Mouse (Mus musculus): Measurements from ENCODE around the gene Slc26a10. TPM values are rescaled to one million over a fixed set of nuclear protein-coding genes. Genes with fewer than 3 reads are reported as not detected.

The Slc26a10 gene
- not detected for polyA plus RNA-seq (2014; fragmentation: Illumina TruSeq; extraction: RNeasy Lipid Tissue Mini Kit (QIAGEN cat#74804))

DNA sequence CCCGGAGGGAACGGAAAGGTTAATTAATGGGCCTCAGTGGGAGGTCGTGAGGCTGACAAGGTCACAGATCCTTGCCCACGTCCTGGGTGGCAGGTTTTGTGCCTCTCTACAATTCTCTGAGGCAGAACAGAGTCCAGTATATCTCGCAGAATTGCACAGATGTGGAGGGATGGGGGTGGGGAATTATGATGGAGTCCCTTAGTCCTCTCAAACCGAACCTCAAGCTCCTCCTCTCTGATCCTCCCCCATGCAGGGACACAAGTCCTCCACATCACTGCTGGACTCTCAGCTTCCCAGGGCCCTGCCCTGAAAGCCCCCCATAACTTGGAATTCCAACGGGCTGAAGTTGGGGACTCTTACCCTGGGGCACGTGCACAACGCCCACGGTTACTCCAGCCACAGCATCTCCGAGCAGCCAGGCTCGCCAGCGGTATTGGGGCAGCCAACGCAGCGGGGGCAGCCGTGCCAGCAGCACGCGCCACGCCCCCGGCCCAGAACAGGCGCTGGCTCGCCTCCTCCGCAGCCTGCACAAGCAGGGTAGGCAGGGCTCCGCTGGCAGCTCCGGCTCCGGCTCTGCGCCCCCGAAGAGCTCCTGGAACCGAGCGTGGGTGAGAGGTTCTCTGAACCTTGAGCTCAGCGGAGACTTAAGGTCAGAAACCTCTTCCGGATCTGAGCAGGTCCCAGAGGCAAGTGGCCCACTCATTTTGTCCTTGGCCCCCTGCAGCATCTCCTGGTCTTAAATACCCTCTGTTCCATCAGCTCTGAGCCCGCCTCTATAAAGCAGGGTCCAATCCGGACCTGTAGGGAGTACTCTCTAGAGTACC lies at the start of gene Slc26a10:
Slc26a10 (minus strand) TSS at position 775 of the 824 bp plus-strand sequence.

DNA sequence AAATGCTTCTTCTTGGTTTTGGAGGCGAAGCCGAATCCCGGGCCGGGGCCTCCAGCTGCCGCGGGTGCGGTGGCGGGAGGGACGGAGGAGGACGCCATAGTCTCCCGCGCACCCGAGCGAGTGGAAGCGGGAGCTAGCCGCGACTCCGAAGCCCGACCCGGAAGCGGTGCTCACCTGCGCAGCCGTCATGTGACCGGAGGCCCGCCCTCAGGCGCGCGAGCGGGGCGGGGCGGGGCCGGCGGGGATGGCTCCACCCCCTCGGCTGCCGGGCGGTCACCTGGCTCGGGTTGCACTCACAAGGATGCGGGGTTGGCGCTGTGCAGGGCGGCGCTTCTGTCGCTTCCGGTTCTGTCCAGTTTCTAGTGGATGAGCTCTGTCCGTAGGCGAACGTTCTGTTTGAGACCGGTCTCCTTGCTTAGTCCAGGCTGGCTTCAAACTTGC lies 31.0 kb upstream of the Slc26a10 start, which contains the start of gene Pip4k2c:
Pip4k2c (minus strand) TSS at position 172 of the 441 bp plus-strand sequence.

DNA sequence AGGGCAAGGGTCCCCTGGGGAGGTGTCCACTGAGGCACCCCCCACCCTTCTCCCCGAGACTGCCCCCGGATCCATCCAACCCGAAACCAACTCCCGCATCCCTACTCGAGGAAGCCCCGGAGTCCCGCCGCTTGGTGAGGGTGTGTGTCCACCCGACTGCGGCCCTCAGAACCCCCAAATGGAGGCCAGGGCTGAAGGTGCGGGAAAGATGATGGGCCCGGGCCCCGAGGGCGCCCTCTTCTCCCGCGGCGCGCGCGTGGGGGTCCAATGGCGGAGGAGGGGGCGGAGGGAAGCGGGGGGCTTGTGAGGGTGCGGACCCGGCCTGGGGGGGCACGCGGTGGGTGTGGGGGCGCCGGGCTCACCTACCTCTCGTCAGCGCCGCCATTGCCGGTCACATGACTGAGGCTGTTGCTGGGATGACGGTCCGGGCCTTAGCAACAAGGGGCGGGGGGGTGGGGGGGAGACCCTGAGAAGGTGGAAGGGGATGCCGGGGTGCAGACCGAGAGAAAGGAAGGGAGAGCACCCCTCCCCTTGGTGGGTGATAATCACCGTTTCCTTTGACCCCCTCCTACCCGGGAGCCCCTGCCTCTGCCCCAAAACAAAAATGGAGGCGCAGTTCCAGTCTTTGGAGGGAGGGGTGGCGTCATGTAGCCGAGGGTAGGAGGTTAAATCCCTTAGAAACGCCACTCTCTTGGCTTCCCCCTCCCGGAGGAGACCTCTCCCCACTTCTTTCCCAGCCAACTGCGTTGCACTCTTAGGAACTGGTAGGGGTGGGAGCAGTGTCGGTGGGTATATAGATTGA lies 15.1 kb upstream of the Slc26a10 start, which contains the start of gene Dtx3:
Dtx3 (minus strand) TSS at position 401 of the 802 bp plus-strand sequence.

DNA sequence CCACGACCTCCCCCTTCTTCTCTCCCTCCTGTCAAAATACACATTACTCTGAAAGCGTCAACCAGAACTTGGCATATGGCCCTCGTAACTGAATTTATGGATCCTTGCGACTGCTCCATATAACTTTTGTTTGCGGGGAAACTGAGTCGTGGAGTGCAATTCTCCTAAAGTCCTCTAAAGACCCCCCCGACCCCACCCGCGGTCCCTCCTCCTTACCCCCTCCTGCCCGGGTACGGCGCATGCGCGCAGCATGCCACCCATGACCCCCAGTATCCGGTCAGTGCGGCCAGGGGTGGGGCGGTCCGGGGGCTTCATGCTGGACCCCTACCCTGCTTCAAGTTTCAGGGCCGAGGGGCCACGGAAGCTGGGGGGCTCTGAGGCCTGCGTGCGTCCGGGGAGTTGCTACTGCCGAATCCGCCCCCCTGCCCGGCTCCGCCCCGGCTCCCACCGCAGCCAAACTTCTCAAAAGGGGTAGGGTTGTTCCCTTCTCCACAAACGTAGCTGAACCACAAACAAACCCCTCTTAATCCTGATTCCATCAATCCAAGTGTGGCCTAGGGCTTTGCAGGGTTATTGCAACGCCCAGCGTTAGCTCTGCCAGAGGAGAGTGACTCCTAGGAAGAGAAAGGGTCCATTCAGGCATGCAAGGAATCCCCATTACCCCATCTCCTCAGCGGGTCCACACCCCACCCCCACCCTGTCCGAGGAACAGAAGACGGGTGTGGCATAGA lies 9.4 kb upstream of the Slc26a10 start, which contains the start of gene Arhgef25:
Arhgef25 (minus strand) TSS at position 433 of the 731 bp plus-strand sequence.

DNA sequence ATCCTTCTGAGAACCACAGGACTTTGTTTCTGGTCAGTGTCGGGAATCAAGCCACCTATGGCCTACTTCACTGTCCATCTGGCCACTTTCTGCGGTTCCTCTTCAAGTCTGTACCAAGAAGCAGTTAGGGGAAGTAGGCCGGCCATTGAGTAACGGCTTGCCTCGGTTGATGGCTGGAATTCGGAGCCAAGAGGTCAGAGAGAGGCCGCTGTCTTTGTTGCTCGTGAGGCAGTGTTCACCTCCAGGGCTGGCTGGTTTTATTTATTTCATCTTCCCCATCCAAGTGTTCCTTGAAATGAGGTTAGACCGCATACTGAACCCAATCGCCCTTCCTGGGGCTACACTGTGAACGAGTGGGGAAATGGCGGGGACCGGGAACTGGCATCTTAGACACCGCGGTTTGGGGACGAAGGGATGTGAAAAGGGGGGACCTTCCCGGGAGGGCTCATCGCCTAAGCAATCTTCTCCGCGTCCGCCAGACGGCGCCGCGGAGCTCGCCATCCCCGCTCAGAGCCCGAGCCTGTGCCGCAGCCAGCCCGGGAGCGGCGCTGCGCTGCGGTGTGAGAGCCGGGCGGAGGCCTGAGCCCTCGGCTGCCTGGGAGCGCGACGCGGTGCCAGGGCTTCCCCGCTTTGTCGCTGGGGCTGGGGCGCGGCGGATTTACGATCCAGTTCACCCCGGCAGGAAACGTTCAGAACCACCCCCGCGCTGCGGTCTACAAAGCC lies 15.7 kb downstream of the Slc26a10 start, which contains the start of gene B4galnt1:
B4galnt1 (plus strand) TSS at position 595 of the 723 bp plus-strand sequence.

Other genes starting within 250 kb of the Slc26a10 start
- 49.7 TPM for gene Ctdsp2, start 201.9 kb downstream of the Slc26a10 start, polyA plus RNA-seq (2014; fragmentation: Illumina TruSeq; extraction: RNeasy Lipid Tissue Mini Kit (QIAGEN cat#74804))
- gene Avil, start 179.9 kb downstream of the Slc26a10 start, polyA plus RNA-seq (2014; fragmentation: Illumina TruSeq; extraction: RNeasy Lipid Tissue Mini Kit (QIAGEN cat#74804)), result not detected
- gene Tsfm, start 149.8 kb downstream of the Slc26a10 start, polyA plus RNA-seq (2014; fragmentation: Illumina TruSeq; extraction: RNeasy Lipid Tissue Mini Kit (QIAGEN cat#74804)), result 6.6 TPM
- gene Mettl1, start 139.2 kb downstream of the Slc26a10 start, polyA plus RNA-seq (2014; fragmentation: Illumina TruSeq; extraction: RNeasy Lipid Tissue Mini Kit (QIAGEN cat#74804)), result 4.7 TPM
- 0.26 TPM for gene Eef1akmt3, start 139.1 kb downstream of the Slc26a10 start, polyA plus RNA-seq (2014; fragmentation: Illumina TruSeq; extraction: RNeasy Lipid Tissue Mini Kit (QIAGEN cat#74804))
- not detected for gene Cyp27b1, start 132.4 kb downstream of the Slc26a10 start, polyA plus RNA-seq (2014; fragmentation: Illumina TruSeq; extraction: RNeasy Lipid Tissue Mini Kit (QIAGEN cat#74804))
- gene March9, start 120.5 kb downstream of the Slc26a10 start, polyA plus RNA-seq (2014; fragmentation: Illumina TruSeq; extraction: RNeasy Lipid Tissue Mini Kit (QIAGEN cat#74804)), result 3.0 TPM
- 50.1 TPM for gene Cdk4, start 117.1 kb downstream of the Slc26a10 start, polyA plus RNA-seq (2014; fragmentation: Illumina TruSeq; extraction: RNeasy Lipid Tissue Mini Kit (QIAGEN cat#74804))
- 60.6 TPM for gene Tspan31, start 110.4 kb downstream of the Slc26a10 start, polyA plus RNA-seq (2014; fragmentation: Illumina TruSeq; extraction: RNeasy Lipid Tissue Mini Kit (QIAGEN cat#74804))
- gene Agap2, start 105.4 kb downstream of the Slc26a10 start, polyA plus RNA-seq (2014; fragmentation: Illumina TruSeq; extraction: RNeasy Lipid Tissue Mini Kit (QIAGEN cat#74804)), result 0.23 TPM
- gene Os9, start 59.5 kb downstream of the Slc26a10 start, polyA plus RNA-seq (2014; fragmentation: Illumina TruSeq; extraction: RNeasy Lipid Tissue Mini Kit (QIAGEN cat#74804)), result 8.6 TPM
- 0.31 TPM for gene B4galnt1, start 15.4 kb downstream of the Slc26a10 start, polyA plus RNA-seq (2014; fragmentation: Illumina TruSeq; extraction: RNeasy Lipid Tissue Mini Kit (QIAGEN cat#74804))
- gene Arhgef25, start 9.4 kb upstream of the Slc26a10 start, polyA plus RNA-seq (2014; fragmentation: Illumina TruSeq; extraction: RNeasy Lipid Tissue Mini Kit (QIAGEN cat#74804)), result 18.3 TPM
- gene Dtx3, start 15.1 kb upstream of the Slc26a10 start, polyA plus RNA-seq (2014; fragmentation: Illumina TruSeq; extraction: RNeasy Lipid Tissue Mini Kit (QIAGEN cat#74804)), result 2.9 TPM
- gene Pip4k2c, start 30.9 kb upstream of the Slc26a10 start, polyA plus RNA-seq (2014; fragmentation: Illumina TruSeq; extraction: RNeasy Lipid Tissue Mini Kit (QIAGEN cat#74804)), result 11.7 TPM
- gene Kif5a, start 82.7 kb upstream of the Slc26a10 start, polyA plus RNA-seq (2014; fragmentation: Illumina TruSeq; extraction: RNeasy Lipid Tissue Mini Kit (QIAGEN cat#74804)), result 0.26 TPM
- 16.8 TPM for gene Dctn2, start 85.7 kb upstream of the Slc26a10 start, polyA plus RNA-seq (2014; fragmentation: Illumina TruSeq; extraction: RNeasy Lipid Tissue Mini Kit (QIAGEN cat#74804))
- gene Mbd6, start 108.4 kb upstream of the Slc26a10 start, polyA plus RNA-seq (2014; fragmentation: Illumina TruSeq; extraction: RNeasy Lipid Tissue Mini Kit (QIAGEN cat#74804)), result 3.0 TPM
- 11.4 TPM for gene Mars, start 131.1 kb upstream of the Slc26a10 start, polyA plus RNA-seq (2014; fragmentation: Illumina TruSeq; extraction: RNeasy Lipid Tissue Mini Kit (QIAGEN cat#74804))
- 0.20 TPM for gene Arhgap9, start 141.3 kb upstream of the Slc26a10 start, polyA plus RNA-seq (2014; fragmentation: Illumina TruSeq; extraction: RNeasy Lipid Tissue Mini Kit (QIAGEN cat#74804))
- 0.48 TPM for gene Gli1, start 161.3 kb upstream of the Slc26a10 start, polyA plus RNA-seq (2014; fragmentation: Illumina TruSeq; extraction: RNeasy Lipid Tissue Mini Kit (QIAGEN cat#74804))
- gene Inhbe, start 173.8 kb upstream of the Slc26a10 start, polyA plus RNA-seq (2014; fragmentation: Illumina TruSeq; extraction: RNeasy Lipid Tissue Mini Kit (QIAGEN cat#74804)), result not detected
- not detected for gene Inhbc, start 189.8 kb upstream of the Slc26a10 start, polyA plus RNA-seq (2014; fragmentation: Illumina TruSeq; extraction: RNeasy Lipid Tissue Mini Kit (QIAGEN cat#74804))
- gene R3hdm2, start 199.7 kb upstream of the Slc26a10 start, polyA plus RNA-seq (2014; fragmentation: Illumina TruSeq; extraction: RNeasy Lipid Tissue Mini Kit (QIAGEN cat#74804)), result 379 TPM

Measured in ovary, adult 10 weeks (tissue).